Mouse (Mus musculus) bone marrow macrophage, adult 2 months (primary cell): ENCODE measurements around the gene 4930447C04Rik. TPM values are rescaled to one million over a fixed set of nuclear protein-coding genes. Genes with fewer than 3 reads are reported as not detected.

Source experiments
- H3K27ac ChIP-seq: 2 replicates; pipeline ENCODE4 v1.5.1; 2012; ENCODE audit warnings: low read depth, low read length; ENCODE audit not compliant: insufficient read depth
- H3K4me1 ChIP-seq: 2 replicates; pipeline ENCODE4 v1.6.1; 2012; ENCODE audit warnings: low read length; ENCODE audit not compliant: control insufficient read depth, insufficient read depth
- H3K4me3 ChIP-seq: 2 replicates; pipeline ENCODE4 v1.5.1; 2012; ENCODE audit warnings: mild to moderate bottlenecking, low read length, moderate library complexity; ENCODE audit not compliant: insufficient read depth
- CTCF ChIP-seq: IDR thresholded peaks from 2 replicates; pipeline ENCODE4 v1.5.1; 2012; ENCODE audit warnings: low read depth, mild to moderate bottlenecking, low read length, moderate library complexity
- POLR2A ChIP-seq: IDR thresholded peaks from 2 replicates; pipeline ENCODE4 v1.6.1; 2012; ENCODE audit warnings: mild to moderate bottlenecking, low read depth, low read length, borderline replicate concordance
- polyA plus RNA-seq: library from polyadenylated mRNA; stranded (reverse); fragments of >200 nt; gene quantifications from 2 replicates; pipeline ENCODE4 v1.2.4, GENCODE M21; 2012; ENCODE audit not compliant: missing spikeins, insufficient read depth, insufficient read length

Gene 4930447C04Rik
- not detected in 2 replicates for polyA plus RNA-seq

DNA sequence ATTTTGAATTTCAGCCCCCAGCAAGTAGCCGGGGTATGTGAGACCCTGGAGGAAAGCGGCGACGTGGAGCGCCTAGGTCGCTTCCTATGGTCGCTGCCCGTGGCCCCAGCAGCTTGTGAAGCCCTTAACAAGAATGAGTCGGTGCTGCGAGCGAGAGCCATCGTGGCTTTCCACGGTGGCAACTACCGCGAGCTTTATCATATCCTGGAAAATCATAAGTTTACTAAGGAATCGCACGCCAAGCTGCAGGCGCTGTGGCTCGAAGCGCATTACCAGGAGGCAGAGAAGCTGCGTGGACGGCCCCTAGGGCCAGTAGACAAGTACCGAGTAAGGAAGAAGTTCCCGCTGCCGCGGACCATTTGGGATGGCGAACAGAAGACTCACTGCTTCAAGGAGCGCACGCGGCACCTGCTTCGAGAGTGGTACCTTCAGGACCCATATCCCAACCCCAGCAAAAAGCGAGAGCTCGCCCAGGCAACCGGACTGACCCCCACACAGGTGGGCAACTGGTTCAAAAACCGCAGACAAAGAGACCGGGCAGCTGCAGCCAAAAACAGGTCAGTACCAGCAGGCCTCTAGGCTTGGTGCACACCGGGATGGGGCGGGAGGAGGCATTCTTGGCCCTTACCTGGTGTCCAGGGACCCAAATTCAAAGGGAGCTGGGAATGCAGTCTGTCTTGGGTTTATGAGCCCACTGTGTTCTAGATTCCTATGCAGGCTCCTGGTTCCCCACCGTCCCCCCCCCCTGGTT lies at the start of gene 4930447C04Rik:
Gene 4930447C04Rik, minus strand, starts transcription at position 704 of the 751 bp plus-strand sequence.
- Histone ChIP-seq H3K4me1 (no peaks in the 10 kb centered on the region), H3K4me3 (no peak within 1 kb of the TSS), H3K27ac (no peak within 1 kb of the TSS)
- TF ChIP-seq CTCF (no peak), POLR2A (no peak)

DNA sequence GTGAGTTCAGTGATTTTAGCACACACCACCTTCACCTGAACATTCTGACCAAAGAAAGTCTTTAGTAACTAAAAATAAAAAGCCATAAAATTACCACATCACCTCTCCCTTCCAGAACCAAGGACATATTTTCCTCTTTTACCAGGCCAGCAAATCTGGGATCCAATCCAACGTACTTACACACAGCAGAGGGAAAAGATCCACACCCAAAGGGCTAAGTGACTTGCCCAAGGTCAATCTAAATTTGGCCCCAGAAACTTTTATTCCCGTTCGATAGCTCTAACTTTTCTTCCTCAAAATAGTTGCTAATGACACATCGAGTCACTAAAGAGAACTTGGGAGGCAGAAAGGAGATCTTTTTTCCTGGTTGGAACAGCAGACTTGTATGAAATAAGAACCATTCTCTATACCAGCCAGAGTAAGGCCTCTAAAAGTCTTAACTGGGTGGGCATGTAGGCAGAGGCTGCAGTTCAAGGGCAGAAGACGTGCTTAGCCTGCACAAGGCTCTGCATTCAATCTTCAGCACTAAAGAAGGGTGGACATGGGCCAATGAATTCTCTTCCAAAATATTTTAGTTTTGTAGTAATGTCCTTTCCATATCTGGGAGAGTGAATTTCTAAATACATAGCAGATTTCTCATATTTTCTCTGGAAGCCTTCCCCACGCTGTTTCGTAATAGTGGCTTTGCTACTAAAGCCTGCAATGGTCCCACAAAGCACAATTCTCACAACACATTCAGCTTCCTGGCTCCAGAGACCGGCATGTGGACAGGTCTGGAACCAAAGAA lies 42.7 kb upstream of the 4930447C04Rik start:
- no peaks in the 10 kb centered on the region for H3K4me1 ChIP-seq
- H3K4me3 ChIP-seq: no peak overlapping the region
- TF ChIP-seq POLR2A (no peak), CTCF (no peak)
- H3K27ac ChIP-seq: no peak overlapping the region

DNA sequence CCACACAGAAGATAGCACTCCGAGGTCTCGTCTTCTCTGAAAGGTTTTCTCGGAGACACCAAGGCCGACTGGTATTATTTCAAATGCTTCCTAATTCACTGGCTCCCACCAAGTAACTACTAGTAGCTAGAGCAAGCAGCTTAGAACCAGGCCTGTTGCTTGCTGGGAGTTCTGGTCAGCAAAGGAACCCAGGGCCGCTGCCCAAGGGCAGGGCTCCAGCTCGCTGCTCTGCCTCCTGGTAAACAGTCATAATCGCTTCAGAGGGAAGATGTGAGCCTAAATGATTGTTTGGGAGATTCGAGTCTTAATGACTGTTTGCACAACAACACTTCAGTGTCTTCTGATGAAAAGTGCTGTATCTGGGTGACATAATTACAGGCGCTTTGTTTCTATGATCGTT lies 42.0 kb upstream of the 4930447C04Rik start:
- H3K4me1 ChIP-seq: no peaks in the 10 kb centered on the region
- TF ChIP-seq CTCF (no peak), POLR2A (no peak)
- H3K4me3 ChIP-seq: no peak overlapping the region
- H3K27ac ChIP-seq: no peak overlapping the region

DNA sequence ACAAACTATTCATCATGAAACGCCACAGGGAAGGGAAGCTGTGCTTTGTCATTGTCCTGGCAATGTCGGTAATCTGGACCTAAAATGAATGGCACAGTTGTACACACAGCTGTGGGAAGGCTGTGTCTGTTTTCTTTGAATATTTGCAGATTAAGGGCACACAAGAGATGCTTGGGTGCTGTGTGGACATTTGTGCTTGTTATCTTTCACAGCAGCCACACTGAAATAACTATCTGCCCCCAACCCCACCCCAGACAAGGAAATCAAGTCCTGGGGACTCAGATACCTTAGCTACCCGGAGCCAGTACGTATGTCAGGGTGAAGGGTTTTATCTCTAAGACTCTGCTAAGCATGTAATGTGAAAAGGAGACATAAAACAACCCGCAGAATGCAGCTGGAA lies 38.7 kb upstream of the 4930447C04Rik start:
- Histone ChIP-seq H3K4me3 (no peak overlapping the region), H3K4me1 (no peaks in the 10 kb centered on the region), H3K27ac (no peak overlapping the region)
- TF ChIP-seq POLR2A: no peak
- no peak for TF ChIP-seq CTCF

DNA sequence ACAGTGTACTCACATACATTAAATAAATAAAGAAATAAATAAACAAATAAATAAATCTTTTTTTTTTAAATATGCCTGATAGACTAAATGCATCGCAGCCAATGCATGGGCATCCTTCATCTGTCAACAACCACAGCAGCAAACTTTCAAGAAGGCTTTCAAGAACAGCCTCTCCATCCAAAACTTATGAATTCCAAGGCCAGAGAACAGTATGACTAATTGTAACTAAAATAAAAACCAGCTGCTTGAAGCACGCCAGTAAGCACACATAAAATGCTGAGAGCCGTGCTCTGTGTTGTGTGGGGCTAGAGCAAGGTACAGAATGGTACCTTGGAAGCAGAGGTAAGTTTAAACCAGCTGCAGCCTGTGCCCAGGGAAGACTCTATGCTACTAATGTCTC lies 37.3 kb upstream of the 4930447C04Rik start:
- H3K27ac ChIP-seq: no peak overlapping the region
- TF ChIP-seq CTCF (no peak), POLR2A (no peak)
- no peak overlapping the region for H3K4me3 ChIP-seq
- H3K4me1 ChIP-seq: no peaks in the 10 kb centered on the region

DNA sequence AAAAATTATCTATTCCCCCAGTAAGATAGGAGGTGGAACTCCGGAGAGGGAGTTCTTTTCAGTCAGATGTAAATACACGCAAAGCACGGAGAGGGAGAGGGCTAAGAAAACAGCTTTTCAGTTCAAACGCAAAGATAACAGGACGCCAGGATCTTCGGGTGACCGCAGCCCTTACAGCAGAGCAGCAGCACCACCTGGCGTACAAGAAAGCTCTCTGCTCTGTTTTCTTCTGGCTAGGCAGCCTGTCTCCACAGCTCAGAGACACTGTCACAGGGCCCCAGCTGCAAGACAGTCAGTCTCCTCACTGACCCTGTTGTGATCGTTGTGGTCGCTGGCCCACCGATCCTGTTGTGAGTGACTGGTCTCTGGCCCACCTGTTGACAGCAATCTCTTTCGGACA lies 36.1 kb upstream of the 4930447C04Rik start:
- no peak overlapping the region for H3K4me3 ChIP-seq
- 0 out of 2 replicates have a peak, but pooled peaks have one; percentile 42 for TF ChIP-seq CTCF
- no peak for TF ChIP-seq POLR2A
- H3K4me1 ChIP-seq: no peaks in the 10 kb centered on the region
- H3K27ac ChIP-seq: no peak overlapping the region

DNA sequence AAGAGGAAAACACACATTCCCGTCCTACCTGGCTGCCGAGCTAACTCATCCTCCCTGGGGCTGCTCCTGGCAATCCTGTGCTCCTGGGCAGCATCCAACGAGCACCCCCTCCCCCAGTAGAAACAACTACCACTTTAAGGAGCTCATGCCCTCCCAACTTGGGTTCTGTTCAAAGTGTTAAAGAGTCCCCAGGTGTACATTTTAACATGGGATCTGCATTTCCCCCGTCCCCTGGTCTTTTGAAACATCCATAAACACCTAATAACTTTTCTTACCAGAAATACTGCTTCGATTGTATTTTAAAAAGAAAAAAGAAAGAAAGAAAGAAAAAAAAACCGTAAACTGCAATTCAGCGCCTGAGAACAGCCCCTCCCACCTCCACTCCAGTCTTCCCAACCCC lies 35.6 kb upstream of the 4930447C04Rik start:
- no peak overlapping the region for H3K27ac ChIP-seq
- H3K4me3 ChIP-seq: no peak overlapping the region
- TF ChIP-seq POLR2A: no peak
- no peak for TF ChIP-seq CTCF
- H3K4me1 ChIP-seq: no peaks in the 10 kb centered on the region

DNA sequence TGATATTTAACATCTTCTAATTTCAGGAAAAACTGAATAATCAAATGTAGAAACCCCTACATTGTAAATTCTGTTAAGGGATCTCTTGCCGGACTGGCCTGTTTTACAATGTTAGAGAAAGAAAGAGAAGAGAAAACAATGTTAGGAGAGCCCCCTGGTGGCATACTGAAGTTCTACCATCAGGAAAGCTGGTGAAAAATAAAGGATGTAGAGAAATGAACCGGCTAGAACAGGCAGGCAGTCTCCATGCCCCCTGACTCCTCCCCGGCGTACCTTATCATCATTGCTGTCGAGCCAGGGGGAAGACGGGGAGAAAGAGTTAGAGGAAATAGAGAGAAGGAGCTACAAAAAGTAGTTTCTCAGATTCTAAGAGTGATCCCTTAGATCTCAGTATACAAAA lies 32.6 kb upstream of the 4930447C04Rik start:
- Histone ChIP-seq H3K27ac (no peak overlapping the region), H3K4me1 (no peaks in the 10 kb centered on the region), H3K4me3 (no peak overlapping the region)
- TF ChIP-seq CTCF (no peak), POLR2A (no peak)

DNA sequence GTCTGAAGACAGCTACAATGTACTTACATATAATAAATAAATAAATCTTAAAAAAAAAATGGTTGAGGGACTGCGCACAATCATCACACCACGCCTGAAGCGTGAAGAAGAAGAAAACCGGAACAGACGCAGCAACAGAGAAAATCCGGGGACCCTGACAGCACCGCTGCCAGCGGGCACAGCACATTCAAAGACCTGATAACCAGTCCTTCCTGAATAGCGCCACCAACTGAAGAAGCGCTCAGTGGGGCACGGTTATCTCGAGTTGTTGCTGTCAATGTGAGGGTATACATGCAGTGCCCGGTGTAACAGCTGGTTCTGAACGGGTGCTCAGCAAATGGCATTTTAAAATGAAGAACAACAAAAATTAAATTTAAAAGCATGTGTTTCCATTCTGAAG lies 30.0 kb upstream of the 4930447C04Rik start:
- TF ChIP-seq CTCF: no peak
- TF ChIP-seq POLR2A: no peak
- H3K4me1 ChIP-seq: no peaks in the 10 kb centered on the region

DNA sequence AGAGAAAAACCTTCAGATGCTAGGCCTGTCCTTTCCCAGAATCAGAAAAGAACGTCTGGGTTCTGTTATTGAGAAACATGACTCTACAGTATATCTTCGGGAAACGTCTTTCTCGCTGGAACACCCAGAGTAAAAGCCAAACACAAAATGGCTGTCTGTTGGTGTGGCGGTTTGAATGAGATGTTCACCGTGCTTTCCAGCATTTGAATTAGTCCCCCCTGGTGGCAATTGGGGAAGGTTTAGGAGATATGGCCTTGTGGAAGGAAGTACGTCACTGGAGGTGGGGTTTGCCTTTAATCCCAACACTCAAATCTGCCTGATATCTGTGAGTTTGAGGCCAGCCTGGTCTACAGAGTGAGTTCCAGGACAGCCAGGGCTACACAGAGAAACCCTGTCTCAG lies 27.0 kb upstream of the 4930447C04Rik start:
- no peak overlapping the region for H3K27ac ChIP-seq
- H3K4me1 ChIP-seq: no peaks in the 10 kb centered on the region
- no peak overlapping the region for H3K4me3 ChIP-seq
- TF ChIP-seq POLR2A (no peak), CTCF (no peak)

More for the DNA sequence above, 30.0 kb upstream of the 4930447C04Rik start:
- Histone ChIP-seq H3K27ac (no peak overlapping the region), H3K4me3 (no peak overlapping the region)
